Mouse (Mus musculus): ENCODE measurements around the gene Hist2h3c1.
"Not testable (repeated sequence)": the region's sequence is repeated elsewhere in the genome, so short reads cannot be mapped to it uniquely, and the experiment has no call there.

The Hist2h3c1 gene

GRCm38 (mm10) chr3:96246427-96246856 is at the start of gene Hist2h3c1:
Gene Hist2h3c1, plus strand, starts transcription at chr3:96246685.
- not testable (repeated sequence) for DNase-seq

DNA sequence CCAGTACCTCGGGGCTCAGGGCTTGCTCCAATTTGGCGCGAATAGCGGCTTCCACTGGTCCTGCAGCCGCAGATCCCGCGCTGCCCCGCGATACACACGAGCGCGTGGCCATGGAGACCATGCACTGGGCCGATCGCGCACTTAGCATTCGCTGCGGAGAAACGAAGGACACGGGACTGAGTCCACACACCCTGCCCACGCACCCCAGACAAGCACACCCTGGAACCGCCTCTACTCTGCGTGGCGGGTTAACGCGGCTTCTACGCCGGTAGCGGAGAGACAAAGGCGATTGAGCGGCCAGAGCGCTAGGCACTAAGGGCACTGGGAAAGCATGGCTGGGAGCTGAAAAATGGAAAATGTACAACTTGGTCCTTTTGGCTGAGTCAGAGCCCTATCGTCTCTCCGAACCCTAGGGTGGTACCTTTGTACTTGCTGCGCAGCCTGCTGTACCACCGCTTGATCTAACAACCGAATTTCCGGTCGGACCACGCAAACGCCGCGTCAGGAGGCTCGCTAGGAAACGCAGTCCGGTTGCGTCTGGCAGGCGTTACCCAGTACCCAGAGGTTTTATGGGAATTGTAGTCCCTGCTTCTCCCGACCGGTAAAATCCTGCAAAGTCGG is 49.2 kb upstream of the Hist2h3c1 start:
- peak; percentile 92 to 93 for DNase-seq

DNA sequence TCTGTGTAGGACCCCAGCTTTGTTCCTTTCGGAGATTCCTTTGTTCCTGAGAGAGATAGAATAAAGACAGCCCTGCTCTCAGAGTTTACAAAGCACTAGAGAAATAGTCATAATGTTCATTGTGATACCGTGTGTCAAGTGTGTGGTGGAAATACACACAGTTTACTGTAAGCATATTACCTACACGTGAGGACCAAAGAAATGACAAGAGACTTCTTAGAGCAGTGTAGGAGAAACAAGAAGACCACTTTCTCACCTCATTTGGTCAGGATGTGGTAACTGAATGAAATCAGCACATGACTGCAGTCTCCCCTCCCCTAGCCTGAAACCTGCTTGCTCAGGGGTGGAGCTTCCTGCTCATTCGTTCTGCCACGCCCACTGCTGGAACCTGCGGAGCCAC is 48.3 kb upstream of the Hist2h3c1 start:
- peak in 1 of 2 experiments; percentile 44 for DNase-seq

DNA sequence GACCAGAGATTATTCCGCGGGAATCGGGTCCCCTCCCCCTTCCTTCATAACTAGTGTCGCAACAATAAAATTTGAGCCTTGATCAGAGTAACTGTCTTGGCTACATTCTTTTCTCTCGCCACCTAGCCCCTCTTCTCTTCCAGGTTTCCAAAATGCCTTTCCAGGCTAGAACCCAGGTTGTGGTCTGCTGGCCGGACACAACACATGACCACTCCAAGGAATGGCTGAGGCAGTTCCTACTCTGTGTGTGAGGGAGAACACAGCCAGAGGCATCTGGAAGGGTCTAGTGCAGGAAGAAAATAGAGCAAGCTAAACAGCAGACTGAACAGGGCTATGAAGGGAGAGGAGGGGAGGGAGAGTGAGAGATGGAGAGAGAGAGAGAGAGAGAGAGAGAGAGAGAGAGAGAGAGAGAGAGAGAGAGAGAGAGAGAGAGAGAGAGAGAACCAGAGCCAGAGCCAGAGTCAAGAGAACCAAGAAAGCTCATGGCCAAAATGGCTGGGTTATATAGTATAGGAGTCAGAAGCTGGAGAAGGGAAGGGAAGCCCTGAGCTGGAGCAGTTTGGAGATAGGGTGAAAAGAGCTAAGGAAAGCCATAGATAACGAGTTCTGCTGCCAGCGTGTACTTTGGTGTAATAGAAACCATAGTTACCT is 47.8 kb upstream of the Hist2h3c1 start:
- DNase-seq, result not testable (repeated sequence)

GRCm38 (mm10) chr3:96199731-96200130 is 46.8 kb upstream of the Hist2h3c1 start:
- no peak for DNase-seq

DNA sequence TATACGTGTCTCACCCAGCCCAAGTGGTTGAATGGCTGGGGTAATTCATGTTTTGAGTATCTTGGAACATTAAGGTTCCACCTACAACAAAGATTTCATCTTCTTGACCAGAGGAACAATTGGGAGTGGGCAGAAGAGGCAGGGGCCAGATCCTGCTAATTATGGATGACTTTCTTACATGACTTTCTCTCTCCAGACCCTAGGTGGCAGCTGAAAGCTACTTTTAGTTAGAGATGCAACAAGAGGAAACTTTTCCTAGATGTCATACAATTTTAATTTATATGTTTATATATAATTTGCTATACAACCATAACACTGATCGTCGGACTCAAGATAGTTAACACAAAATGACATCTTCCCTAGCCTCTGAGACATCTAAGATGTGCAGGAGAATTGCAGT is 38.7 kb upstream of the Hist2h3c1 start:
- DNase-seq, result no peak

GRCm38 (mm10) chr3:96209242-96209641 is 37.2 kb upstream of the Hist2h3c1 start:
- DNase-seq, result no peak

DNA sequence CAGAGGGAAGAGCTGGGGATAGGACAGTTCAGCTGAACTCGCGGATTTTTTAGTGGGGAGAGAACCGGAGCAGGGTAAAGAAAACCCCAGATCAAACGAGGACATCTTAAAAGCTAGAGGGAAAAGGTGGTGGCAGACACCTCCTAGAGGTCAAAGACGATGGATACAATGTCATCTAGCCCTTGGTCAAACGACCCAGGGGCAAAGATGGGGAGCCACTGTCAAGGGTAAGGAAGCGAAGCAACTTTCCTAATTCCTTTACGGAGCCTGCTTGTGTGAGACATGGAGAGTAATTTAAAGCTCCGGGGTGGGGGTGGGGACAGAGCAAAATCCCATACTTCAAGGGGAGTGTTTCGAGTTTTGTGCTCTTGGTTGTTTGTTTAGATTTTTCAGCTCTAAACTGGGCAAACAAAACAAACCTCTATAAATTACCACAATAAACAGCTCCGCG is 27.3 kb upstream of the Hist2h3c1 start:
- peak; percentile 37 to 49 for DNase-seq

DNA sequence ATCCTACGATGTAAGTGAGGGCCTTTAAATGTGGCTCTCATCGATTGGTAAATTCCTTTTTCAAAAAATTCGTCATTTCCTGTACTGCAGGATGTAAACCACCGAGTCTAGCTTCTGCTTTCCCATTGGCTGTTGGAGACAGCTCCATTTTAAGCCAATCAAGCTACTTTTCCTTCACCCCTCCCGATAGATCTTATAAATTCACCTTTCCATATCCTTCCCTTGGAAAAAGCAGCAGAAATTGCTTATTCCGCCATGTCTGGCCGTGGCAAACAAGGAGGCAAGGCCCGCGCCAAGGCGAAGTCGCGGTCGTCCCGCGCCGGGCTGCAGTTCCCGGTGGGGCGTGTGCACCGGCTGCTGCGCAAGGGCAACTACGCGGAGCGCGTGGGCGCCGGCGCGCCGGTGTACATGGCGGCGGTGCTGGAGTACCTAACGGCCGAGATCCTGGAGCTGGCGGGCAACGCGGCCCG is 26.8 kb upstream of the Hist2h3c1 start, which contains the start of the genes Bola1 and Hist2h2ab:
Bola1 (minus strand) TSS at position 49 of the 470 bp plus-strand sequence.
Hist2h2ab (plus strand) TSS at position 205 of the 470 bp plus-strand sequence.
- peak; percentile 73 to 76 for DNase-seq

DNA sequence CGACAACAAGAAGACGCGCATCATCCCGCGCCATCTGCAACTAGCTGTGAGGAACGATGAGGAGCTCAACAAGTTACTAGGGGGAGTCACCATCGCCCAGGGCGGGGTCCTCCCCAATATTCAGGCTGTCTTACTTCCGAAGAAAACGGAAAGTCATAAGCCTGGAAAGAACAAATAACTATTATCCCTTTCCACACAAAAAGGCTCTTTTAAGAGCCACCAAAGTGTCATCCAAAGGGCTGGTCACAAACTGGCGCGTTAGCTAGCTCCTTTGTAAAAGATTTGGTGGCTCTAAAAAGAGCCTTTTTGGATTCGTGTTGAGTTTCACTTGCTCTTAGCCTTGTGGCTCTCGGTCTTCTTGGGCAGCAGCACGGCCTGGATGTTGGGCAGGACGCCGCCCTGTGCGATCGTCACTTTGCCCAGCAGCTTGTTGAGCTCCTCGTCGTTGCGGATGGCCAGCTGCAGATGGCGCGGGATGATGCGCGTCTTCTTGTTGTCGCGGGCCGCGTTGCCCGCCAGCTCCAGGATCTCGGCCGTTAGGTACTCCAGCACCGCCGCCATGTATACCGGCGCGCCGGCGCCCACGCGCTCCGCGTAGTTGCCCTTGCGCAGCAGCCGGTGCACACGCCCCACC is 26.2 kb upstream of the Hist2h3c1 start:
- not testable (repeated sequence) for DNase-seq

DNA sequence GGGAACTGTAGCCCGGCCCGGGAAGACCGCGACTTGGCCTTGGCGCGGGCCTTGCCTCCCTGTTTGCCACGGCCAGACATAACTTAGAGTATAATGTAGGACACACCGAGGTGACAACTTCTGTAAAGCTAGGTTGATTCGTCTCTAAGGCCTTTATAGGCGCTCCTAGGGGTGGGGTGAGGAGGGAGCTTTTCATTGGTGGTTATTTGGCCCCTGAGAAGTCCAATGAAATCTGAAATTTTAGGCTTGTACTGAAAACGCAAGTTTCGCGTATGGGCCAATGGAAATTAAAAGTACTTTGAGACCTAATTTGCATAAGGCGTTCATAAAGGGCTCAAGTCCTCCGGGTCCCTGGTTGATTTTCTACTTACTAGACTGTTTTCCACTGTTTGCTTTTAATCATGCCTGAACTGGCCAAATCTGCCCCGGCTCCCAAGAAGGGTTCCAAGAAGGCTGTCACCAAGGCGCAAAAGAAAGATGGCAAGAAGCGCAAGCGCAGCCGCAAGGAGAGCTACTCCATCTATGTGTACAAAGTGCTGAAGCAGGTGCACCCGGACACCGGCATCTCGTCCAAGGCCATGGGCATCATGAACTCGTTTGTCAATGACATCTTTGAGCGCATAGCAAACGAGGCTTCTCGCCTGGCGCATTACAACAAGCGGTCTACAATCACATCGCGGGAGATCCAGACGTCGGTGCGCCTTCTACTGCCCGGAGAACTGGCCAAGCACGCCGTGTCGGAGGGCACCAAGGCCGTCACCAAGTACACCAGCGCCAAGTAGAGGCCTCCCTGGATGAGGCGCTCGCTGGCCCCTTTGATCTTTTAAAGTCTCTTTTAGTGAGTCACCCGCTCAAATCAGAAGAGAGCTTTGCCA is 25.5 kb upstream of the Hist2h3c1 start, which contains the start of the genes Hist2h2ac and Hist2h2be:
Hist2h2ac (minus strand) TSS at position 116 of the 875 bp plus-strand sequence.
Hist2h2be (plus strand) TSS at position 355 of the 875 bp plus-strand sequence.
- DNase-seq, result peak; percentile 91 to 93

DNA sequence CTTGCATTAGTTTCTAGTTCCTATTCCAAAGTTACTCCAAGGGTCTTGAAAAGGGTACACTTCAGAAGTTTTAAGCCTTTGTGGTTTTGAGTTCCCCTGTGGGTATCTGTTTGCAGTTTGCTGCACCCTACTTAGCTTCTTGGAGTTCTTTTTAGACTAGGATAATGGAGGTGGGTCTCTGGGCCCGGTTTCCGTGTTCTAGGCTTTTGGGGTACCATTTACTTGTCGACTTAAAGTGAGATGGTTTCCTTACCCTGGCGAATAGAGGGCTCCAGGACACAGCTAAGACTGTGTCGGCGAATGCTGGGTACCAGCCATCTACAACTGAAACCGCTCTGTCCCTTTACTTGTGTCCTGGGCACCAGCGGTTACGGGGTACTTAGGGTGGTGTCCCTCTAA is 24.8 kb upstream of the Hist2h3c1 start:
- no peak for DNase-seq

DNA sequence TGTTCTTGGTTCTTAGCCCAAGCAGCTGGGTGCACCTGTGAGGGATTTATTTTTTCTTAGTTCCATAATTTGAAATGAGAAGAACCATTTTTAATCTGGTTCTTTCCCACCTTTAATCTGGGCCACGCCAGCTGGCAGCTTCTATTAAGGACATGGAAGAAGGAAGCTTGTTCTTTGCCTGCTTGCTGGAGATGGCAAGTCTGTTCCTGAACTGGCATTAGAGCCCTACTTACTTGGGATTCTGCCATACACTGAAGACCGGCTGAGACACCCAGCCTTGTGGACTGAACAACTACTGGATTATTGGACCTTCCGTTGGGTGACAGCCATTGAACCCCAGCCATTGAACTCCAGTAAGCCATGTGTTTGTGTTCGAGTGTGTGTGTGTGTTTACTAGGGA is 23.7 kb upstream of the Hist2h3c1 start:
- DNase-seq, result no peak

- no peak for DNase-seq
Measured at GRCm38 (mm10) chr3:96225421-96225820, 21.1 kb upstream of the Hist2h3c1 start.

GRCm38 (mm10) chr3:96226695-96227648 is 19.5 kb upstream of the Hist2h3c1 start:
- DNase-seq, result peak in 1 of 2 experiments; percentile 41

- no peak for DNase-seq
Measured at GRCm38 (mm10) chr3:96228828-96229227, 17.7 kb upstream of the Hist2h3c1 start.

DNA sequence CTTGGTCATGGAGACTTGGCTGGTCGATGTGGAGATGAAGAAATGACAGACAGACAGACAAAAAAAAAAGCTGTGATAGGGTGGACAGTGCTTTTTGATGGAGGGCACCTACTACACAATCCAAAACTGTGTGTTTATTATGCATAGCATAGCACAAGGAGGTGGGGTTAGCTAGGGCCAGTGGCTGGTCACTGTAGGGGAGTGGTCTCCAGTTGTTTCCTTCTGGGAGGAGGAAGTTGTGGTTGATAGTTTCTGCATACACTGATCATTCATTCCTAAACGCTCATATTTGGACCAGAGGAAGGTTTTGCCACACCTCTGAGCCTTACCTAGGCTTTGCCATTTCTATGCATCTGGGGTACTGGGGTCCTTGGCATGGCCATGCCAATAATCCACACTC is 16.1 kb upstream of the Hist2h3c1 start:
- no peak for DNase-seq

DNA sequence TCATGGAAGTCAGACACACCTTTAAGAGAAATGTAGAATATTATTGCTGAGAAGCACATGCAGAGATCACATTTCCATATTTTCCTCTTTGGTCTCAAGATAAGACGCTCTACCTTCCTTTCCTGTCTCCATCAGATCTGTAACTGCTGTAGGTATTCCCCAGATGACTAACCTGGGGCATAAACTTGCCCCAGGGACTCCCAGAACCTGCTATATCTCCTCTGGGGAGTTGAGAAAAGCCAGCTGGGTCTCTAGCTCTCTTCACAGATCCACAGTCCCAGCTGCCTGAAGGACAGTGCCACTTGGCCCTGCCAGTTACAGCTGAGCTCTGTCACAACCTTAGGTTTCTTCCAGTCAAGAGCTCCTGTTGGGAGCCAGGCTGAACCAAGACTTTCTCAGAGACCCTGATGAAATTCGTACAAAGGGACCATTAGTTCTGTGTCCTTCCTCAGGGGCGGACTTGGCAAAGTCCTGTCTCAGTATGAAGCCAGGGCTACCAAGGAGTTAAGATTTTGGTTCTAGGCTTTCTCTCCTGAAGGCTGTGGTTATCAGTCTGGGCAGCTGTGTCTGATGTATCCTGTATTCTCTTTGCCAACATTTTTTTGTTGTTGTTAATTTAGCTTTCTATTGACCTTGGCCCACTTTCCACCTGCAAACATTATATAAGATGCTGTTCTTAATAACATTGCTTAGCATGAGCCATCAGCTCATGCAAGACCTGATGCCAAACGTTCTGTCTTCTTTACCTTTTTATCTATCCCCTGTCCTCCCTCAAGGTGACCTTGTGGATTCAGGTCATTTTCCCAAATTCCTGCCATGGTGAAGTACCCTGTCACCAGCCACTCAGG is 15.4 kb upstream of the Hist2h3c1 start:
- no peak for DNase-seq

DNA sequence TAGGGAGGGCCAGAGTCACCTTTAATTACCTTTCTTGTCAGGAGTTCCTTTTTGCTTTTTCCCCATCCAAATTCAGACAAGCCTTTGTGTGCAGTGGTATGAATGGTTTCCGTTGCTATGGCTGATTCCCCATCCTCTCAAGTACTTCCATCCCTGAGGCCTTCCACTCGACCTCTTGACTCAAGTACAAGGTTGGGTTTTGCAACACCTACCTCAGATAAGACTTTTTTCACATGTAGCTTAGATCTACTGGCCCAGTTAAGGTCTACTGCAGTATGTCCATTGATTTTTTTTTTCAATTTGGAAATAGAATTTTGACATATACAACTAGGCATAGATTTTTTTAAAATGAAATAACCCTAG is 14.7 kb upstream of the Hist2h3c1 start:
- DNase-seq, result peak; percentile 57 to 76

DNA sequence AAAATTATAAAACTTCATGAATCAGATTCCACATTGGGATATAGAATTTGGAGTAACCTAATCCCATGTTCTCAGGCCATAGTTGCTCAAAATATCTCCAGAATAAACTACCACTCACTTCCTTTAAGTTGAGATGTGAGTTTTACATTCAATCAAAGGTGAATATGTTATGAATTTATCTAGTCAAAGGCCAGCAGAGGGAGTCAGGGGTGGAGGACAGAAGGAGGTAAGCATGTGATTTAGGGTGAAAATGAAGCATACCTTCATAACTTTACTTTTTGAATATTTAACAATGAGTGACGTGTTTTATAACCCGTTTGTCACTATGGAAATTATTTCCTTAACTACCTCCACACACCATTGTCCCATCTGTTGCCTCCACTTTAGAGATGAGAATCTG is 11.6 kb upstream of the Hist2h3c1 start:
- no peak for DNase-seq

Data from lung, adult 18-20 months (tissue).